Comparison of ENCODE assay signal across 8 mouse cellular contexts in the genomic region with DNA sequence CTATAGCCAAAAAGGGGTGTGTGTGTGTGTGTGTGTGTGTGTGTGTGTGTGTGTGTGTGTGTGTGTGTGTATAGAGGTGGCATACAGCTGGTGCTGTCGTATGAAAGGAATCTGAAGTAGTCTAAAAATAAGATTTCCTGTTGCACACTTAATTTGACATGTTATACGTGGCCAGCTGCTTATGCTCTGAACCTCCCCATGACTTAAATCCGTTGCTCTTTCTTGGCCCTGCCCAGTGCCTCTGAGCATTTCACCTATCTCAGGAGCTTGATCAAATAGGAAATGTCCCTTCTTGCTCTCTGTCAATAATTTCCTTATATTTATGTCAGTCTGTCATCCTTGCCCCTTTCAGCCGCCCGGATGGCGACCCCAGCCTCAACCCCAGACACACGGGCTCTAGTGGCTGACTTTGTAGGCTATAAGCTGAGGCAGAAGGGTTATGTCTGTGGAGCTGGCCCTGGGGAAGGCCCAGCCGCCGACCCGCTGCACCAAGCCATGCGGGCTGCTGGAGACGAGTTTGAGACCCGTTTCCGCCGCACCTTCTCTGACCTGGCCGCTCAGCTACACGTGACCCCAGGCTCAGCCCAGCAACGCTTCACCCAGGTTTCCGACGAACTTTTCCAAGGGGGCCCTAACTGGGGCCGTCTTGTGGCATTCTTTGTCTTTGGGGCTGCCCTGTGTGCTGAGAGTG. TPM values are rescaled to one million over a fixed set of nuclear protein-coding genes. Genes with fewer than 3 reads are reported as not detected.
DNase-seq lines count a peak whose midpoint lies in the region; ATAC-seq lines count a peak whose summit lies in the region.

No protein-coding gene starts in this region.

- no peaks in the 10 kb centered on the region for H3K27me3 ChIP-seq in forebrain, embryonic 16.5 days (replicated peaks; ENCODE audit: control insufficient read depth, insufficient read depth, low read length)
- no peaks in the 10 kb centered on the region for H3K27me3 ChIP-seq in liver, embryonic 16.5 days (ENCODE audit: control insufficient read depth, insufficient read depth, low read depth, low read length)

- intact Hi-C loops in heart, postnatal 10 days (cut with DNase I), result no loop called here

- ATAC-seq in CD4-positive, CD25-positive, alpha-beta regulatory T cell, adult 4 months, result peak; percentile 63
- no peak for ATAC-seq in forebrain, embryonic 16.5 days
- ATAC-seq in liver, embryonic 16.5 days (ENCODE audit: low read depth), result no peak

- H3K36me3 ChIP-seq in forebrain, embryonic 16.5 days (ENCODE audit: control insufficient read depth, insufficient read depth), result no peaks in the 10 kb centered on the region
- H3K36me3 ChIP-seq in liver, embryonic 16.5 days (ENCODE audit: control insufficient read depth, insufficient read depth), result no peaks in the 10 kb centered on the region

- peak overlapping the region; percentile 74 for H3K27ac ChIP-seq in forebrain, embryonic 16.5 days (ENCODE audit: low read length)
- H3K27ac ChIP-seq in liver, embryonic 16.5 days (ENCODE audit: low read length), result no peak overlapping the region; the same call in 1 of the 2 replicates

- H3K4me1 ChIP-seq in forebrain, embryonic 16.5 days (replicated peaks; ENCODE audit: control insufficient read depth, insufficient read depth, low read length), result peaks cover 23% of the 10 kb centered on the region
- H3K4me1 ChIP-seq in liver, embryonic 16.5 days (ENCODE audit: control insufficient read depth, low read depth, low read length), result peaks cover 11% of the 10 kb centered on the region

- H3K4me2 ChIP-seq in forebrain, embryonic 16.5 days (ENCODE audit: low read length), result peak overlapping the region; percentile 90
- peak overlapping the region; percentile 60; the same call in 1 of the 2 replicates for H3K4me2 ChIP-seq in liver, embryonic 16.5 days (ENCODE audit: low read depth, low read length)

- H3K9ac ChIP-seq in forebrain, embryonic 16.5 days (replicated peaks; ENCODE audit: low read depth, low read length), result peak overlapping the region; percentile 69
- peak overlapping the region; percentile 33; the same call in 1 of the 2 replicates for H3K9ac ChIP-seq in liver, embryonic 16.5 days (ENCODE audit: low read depth, low read length)

- WGBS in forebrain, embryonic 16.5 days, result 26% methylated on average over 21 of the region's 21 CpGs
- WGBS in liver, embryonic 16.5 days (ENCODE audit: insufficient replicate concordance), result 53% methylated on average over 21 of the region's 21 CpGs

- peak overlapping the region; percentile 55 for H3K4me3 ChIP-seq in forebrain, embryonic 16.5 days (replicated peaks; ENCODE audit: low read length)
- H3K4me3 ChIP-seq in liver, embryonic 16.5 days (ENCODE audit: low read depth, low read length), result peak overlapping the region; percentile 66

- DNase-seq in heart, adult 11 months, result peak; percentile 91
- no peak for DNase-seq in heart, postnatal 10 days
- no peak for DNase-seq in urinary bladder, postnatal 36 days (ENCODE audit: low spot score in 2 of 2)
- DNase-seq in adrenal gland, postnatal 14 days, result no peak
- DNase-seq in spleen, postnatal 14 days (ENCODE audit: low spot score in 2 of 2), result no peak

- no peaks in the 10 kb centered on the region for H3K9me3 ChIP-seq in forebrain, embryonic 16.5 days (ENCODE audit: control insufficient read depth, low read length)
- H3K9me3 ChIP-seq in liver, embryonic 16.5 days (replicated peaks; ENCODE audit: control insufficient read depth, low read length), result no peaks in the 10 kb centered on the region

RNA-seq across cellular contexts. Expression of a gene that starts 0.9 kb away (rescaled TPM):
- 1 to 10 TPM in 1 of 2 experiments, not detected in 1; 1.6 TPM for total RNA-seq in heart, postnatal 10 days (2021)
- not detected for polyA plus RNA-seq in CD4-positive, CD25-positive, alpha-beta regulatory T cell, adult 4 months (2017; shearing (Covaris generic))
- polyA plus RNA-seq in forebrain, embryonic 16.5 days (2015; fragmentation: Nextera tagmentation; extraction: Ambion mirVana), result not detected in 2 replicates
- 0.11 TPM in 1 of 2 replicates, not detected in the other for polyA plus RNA-seq in liver, embryonic 16.5 days (2015; fragmentation: Nextera tagmentation; extraction: Ambion mirVana)
- 1.7 and 7.0 TPM in 2 replicates for total RNA-seq in adrenal gland, postnatal 14 days (2021)

RNA-seq across cellular contexts. Expression of a gene that starts 1.0 kb away (rescaled TPM):
- 10 to 100 TPM; 39.3 to 41.8 TPM for total RNA-seq in heart, postnatal 10 days (2021)
- polyA plus RNA-seq in CD4-positive, CD25-positive, alpha-beta regulatory T cell, adult 4 months (2017; shearing (Covaris generic)), result 1 to 10 TPM; 1.3 to 2.7 TPM
- polyA plus RNA-seq in forebrain, embryonic 16.5 days (2015; fragmentation: Nextera tagmentation; extraction: Ambion mirVana), result 3.5 TPM in 2 replicates
- polyA plus RNA-seq in liver, embryonic 16.5 days (2015; fragmentation: Nextera tagmentation; extraction: Ambion mirVana), result 0.42 and 0.69 TPM in 2 replicates
- 43.5 and 51.9 TPM in 2 replicates for total RNA-seq in adrenal gland, postnatal 14 days (2021)

RNA-seq across cellular contexts. Expression of a gene that starts 6.8 kb away (rescaled TPM):
- 1 to 10 TPM; 5.6 to 6.2 TPM for total RNA-seq in heart, postnatal 10 days (2021)
- polyA plus RNA-seq in CD4-positive, CD25-positive, alpha-beta regulatory T cell, adult 4 months (2017; shearing (Covaris generic)), result 1 to 10 TPM in 1 of 2 experiments, not detected in 1; 1.1 TPM
- 1.7 and 2.6 TPM in 2 replicates for polyA plus RNA-seq in forebrain, embryonic 16.5 days (2015; fragmentation: Nextera tagmentation; extraction: Ambion mirVana)
- polyA plus RNA-seq in liver, embryonic 16.5 days (2015; fragmentation: Nextera tagmentation; extraction: Ambion mirVana), result 0.51 and 0.55 TPM in 2 replicates
- total RNA-seq in adrenal gland, postnatal 14 days (2021), result 14.0 and 15.9 TPM in 2 replicates

RNA-seq across cellular contexts. Expression of a gene that starts 8.1 kb away (rescaled TPM):
- total RNA-seq in heart, postnatal 10 days (2021), result 100 to 1,000 TPM in 1 of 2 experiments, 10 to 100 TPM in 1; 99.4 to 103 TPM
- 10 to 100 TPM; 19.6 to 33.9 TPM for polyA plus RNA-seq in CD4-positive, CD25-positive, alpha-beta regulatory T cell, adult 4 months (2017; shearing (Covaris generic))
- polyA plus RNA-seq in forebrain, embryonic 16.5 days (2015; fragmentation: Nextera tagmentation; extraction: Ambion mirVana), result 122 and 150 TPM in 2 replicates
- polyA plus RNA-seq in liver, embryonic 16.5 days (2015; fragmentation: Nextera tagmentation; extraction: Ambion mirVana), result 30.1 and 32.0 TPM in 2 replicates
- total RNA-seq in adrenal gland, postnatal 14 days (2021), result 154 and 191 TPM in 2 replicates

RNA-seq across cellular contexts. Expression of a gene that starts 13.4 kb away (rescaled TPM):
- total RNA-seq in heart, postnatal 10 days (2021), result 10 to 100 TPM in 1 of 2 experiments, 1 to 10 TPM in 1; 8.7 to 11.2 TPM
- 1 to 10 TPM; 3.4 to 7.6 TPM for polyA plus RNA-seq in CD4-positive, CD25-positive, alpha-beta regulatory T cell, adult 4 months (2017; shearing (Covaris generic))
- 12.1 and 13.4 TPM in 2 replicates for polyA plus RNA-seq in forebrain, embryonic 16.5 days (2015; fragmentation: Nextera tagmentation; extraction: Ambion mirVana)
- polyA plus RNA-seq in liver, embryonic 16.5 days (2015; fragmentation: Nextera tagmentation; extraction: Ambion mirVana), result 2.4 and 2.7 TPM in 2 replicates
- 9.6 and 10.9 TPM in 2 replicates for total RNA-seq in adrenal gland, postnatal 14 days (2021)
